Mouse (Mus musculus): ENCODE measurements around the gene Taf1c. TPM values are rescaled to one million over a fixed set of nuclear protein-coding genes. Genes with fewer than 3 reads are reported as not detected.
A peak's percentile ranks its signal among the peaks of the same experiment; 100 is the strongest.

The Taf1c gene
- polyA plus RNA-seq, 1 experiment from 2014 or later = 7.9 TPM

DNA sequence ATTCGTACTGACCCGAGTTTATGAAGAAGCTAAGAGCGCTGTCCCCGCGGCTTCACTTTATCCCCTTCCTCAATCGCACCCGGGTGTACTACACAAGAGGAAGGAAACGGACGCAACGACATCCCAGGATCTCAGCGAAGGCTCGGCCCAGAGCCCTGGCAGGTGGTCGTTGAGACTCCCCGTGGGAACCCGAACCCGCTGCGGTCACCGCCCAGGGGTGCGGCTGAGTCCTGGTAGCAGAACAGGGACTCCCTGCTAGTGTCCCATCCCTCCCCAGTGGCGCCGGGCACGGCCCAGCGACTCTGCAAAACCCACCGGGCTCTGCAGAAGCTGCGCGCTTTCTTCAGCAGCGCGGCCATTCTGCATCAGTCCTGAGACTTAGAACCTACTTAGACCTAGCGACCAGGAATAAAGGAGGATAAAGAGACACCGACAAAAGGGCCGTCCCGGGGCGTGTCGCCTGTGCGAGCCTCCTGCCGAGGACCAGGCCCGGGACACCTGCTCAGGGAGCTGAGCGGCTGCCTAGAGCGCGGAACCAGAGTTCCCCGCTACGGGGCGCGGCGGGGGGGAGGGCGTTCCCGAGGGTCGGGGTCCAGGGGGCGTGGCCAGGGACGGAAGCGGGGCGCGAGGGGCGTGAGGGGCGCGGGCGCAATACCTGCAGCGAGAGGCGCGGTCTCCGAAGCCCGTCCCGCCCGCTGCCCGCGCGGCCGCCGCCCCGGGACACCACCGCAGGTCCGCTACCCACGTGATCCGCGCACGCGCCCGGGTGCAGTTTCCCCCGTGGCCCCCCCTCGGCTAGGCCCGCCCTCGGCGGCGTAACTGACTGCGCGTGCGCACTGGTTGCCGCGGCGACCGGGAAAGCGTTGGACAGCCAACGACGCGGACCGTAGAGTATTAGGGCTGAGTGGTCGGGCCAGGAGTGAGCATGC lies 30.3 kb downstream of the Taf1c start, which contains the start of the genes Hsdl1 and Dnaaf1:
Gene Hsdl1 (minus strand): TSS at position 747 of the 929 bp plus-strand sequence.
Gene Dnaaf1 (plus strand): TSS at position 799 of the 929 bp plus-strand sequence.
- peak within 1 kb of the TSS; percentile 71 for H3K9ac ChIP-seq (ENCODE audit: low read depth, low read length)
- WGBS = under 1% methylated on average over 47 of the region's 97 CpGs
- peak within 1 kb of the TSS; percentile 96 for H3K4me2 ChIP-seq (ENCODE audit: low read depth, low read length)
- H3K36me3 ChIP-seq (ENCODE audit: control insufficient read depth, insufficient read depth, low read length) = no peaks in the 10 kb centered on the region
- DNase-seq (ENCODE audit: low spot score) (peak; percentile 92), ATAC-seq (ENCODE audit: low read depth) (peak; percentile 88)
- peaks cover 9% of the 10 kb centered on the region for H3K27me3 ChIP-seq (replicated peaks; ENCODE audit: control insufficient read depth, insufficient read depth, low read length)
- H3K27ac ChIP-seq (replicated peaks; ENCODE audit: low read depth, low read length) = no peak within 1 kb of the TSS
- peak within 1 kb of the TSS; percentile 79 for H3K4me3 ChIP-seq (ENCODE audit: low read depth, low read length)
- H3K9me3 ChIP-seq (ENCODE audit: control insufficient read depth, low read length) = no peaks in the 10 kb centered on the region
- peaks cover 5% of the 10 kb centered on the region for H3K4me1 ChIP-seq (ENCODE audit: control insufficient read depth, insufficient read depth, low read length)

DNA sequence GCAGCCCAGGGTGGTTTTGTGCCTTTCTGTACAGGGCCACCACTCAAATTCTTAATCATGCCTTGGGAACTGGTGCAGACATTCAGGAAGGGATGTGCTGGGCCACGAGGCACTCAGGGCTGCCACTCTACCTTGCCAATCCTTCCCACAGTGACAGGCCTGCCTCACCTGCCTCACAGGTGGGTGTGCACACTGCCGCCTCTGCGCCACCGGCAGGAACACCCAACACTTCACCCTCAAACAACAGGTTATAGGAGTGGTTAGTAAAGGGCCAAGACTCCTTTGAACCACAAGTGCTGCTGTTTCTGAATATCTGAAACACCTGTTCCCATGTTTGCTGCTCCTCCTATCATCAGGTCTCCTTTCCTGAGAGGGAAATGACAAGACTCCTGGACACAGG lies 32.6 kb downstream of the Taf1c start:
- Histone ChIP-seq H3K4me2 (ENCODE audit: low read depth, low read length) (no peak overlapping the region), H3K9ac (ENCODE audit: low read depth, low read length) (no peak overlapping the region), H3K9me3 (ENCODE audit: control insufficient read depth, low read length) (no peaks in the 10 kb centered on the region), H3K4me1 (ENCODE audit: control insufficient read depth, insufficient read depth, low read length) (peaks cover 5% of the 10 kb centered on the region), H3K27me3 (replicated peaks; ENCODE audit: control insufficient read depth, insufficient read depth, low read length) (peaks cover 9% of the 10 kb centered on the region), H3K36me3 (ENCODE audit: control insufficient read depth, insufficient read depth, low read length) (no peaks in the 10 kb centered on the region), H3K27ac (replicated peaks; ENCODE audit: low read depth, low read length) (no peak overlapping the region), H3K4me3 (ENCODE audit: low read depth, low read length) (no peak overlapping the region)
- DNase-seq (ENCODE audit: low spot score) = no peak
- no peak for ATAC-seq (ENCODE audit: low read depth)
- 90% methylated on average over 2 of the region's 4 CpGs for WGBS

DNA sequence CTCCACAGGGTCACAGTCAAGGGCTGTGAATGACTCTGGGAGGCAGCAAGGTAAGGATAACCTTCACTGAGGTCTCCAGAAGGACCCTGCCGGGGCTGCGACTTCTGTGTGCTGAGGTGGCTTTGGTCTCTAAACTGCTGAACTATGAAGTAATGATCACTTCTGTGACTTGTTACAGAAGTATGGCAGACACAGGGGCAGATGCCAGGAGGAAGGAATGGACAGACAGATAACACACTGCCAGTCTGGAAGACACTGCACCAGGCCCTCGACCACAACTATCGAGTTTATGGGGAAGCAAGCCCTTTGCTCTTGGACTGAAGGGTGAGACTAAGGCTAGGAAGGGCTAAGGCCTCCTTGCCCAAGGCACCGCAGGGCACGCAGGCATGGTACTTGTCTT lies 33.9 kb downstream of the Taf1c start:
- Histone ChIP-seq H3K9me3 (ENCODE audit: control insufficient read depth, low read length) (no peaks in the 10 kb centered on the region), H3K4me1 (ENCODE audit: control insufficient read depth, insufficient read depth, low read length) (peaks cover 5% of the 10 kb centered on the region), H3K4me3 (ENCODE audit: low read depth, low read length) (no peak overlapping the region), H3K36me3 (ENCODE audit: control insufficient read depth, insufficient read depth, low read length) (peaks cover 6% of the 10 kb centered on the region; the same call in 1 of the 2 replicates), H3K27me3 (replicated peaks; ENCODE audit: control insufficient read depth, insufficient read depth, low read length) (peaks cover 5% of the 10 kb centered on the region), H3K4me2 (ENCODE audit: low read depth, low read length) (no peak overlapping the region), H3K9ac (ENCODE audit: low read depth, low read length) (no peak overlapping the region), H3K27ac (replicated peaks; ENCODE audit: low read depth, low read length) (no peak overlapping the region)
- DNase-seq (ENCODE audit: low spot score) (no peak), ATAC-seq (ENCODE audit: low read depth) (no peak)
- WGBS = 81% methylated on average over 6 of the region's 6 CpGs

DNA sequence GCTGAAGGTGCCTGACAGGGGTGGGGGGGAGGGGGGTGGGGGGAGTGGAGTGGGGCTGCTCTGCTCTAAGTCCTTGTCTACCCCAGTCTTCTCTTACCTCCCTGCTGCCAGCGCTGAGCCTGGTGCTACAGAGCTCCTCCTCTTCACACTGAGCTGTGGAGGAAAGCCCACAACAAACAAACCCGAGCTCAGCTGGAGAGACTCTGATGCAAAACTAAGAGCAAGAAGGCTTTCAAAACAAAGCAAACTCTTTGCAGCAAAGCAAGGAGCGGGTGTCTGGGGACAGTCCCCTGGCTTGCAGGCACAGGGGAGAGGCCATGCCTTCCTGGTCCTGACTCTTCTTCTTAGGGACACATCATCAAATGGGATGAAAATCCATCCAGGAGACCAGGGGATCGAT lies 35.1 kb downstream of the Taf1c start:
- peaks cover 5% of the 10 kb centered on the region for H3K4me1 ChIP-seq (ENCODE audit: control insufficient read depth, insufficient read depth, low read length)
- H3K27ac ChIP-seq (replicated peaks; ENCODE audit: low read depth, low read length) = no peak overlapping the region
- DNase-seq (ENCODE audit: low spot score) (no peak), ATAC-seq (ENCODE audit: low read depth) (no peak)
- H3K9ac ChIP-seq (ENCODE audit: low read depth, low read length) = no peak overlapping the region
- no peaks in the 10 kb centered on the region for H3K27me3 ChIP-seq (replicated peaks; ENCODE audit: control insufficient read depth, insufficient read depth, low read length)
- H3K4me3 ChIP-seq (ENCODE audit: low read depth, low read length) = no peak overlapping the region
- WGBS = 46% methylated on average over 4 of the region's 4 CpGs
- H3K9me3 ChIP-seq (ENCODE audit: control insufficient read depth, low read length) = no peaks in the 10 kb centered on the region
- H3K36me3 ChIP-seq (ENCODE audit: control insufficient read depth, insufficient read depth, low read length) = peaks cover 18% of the 10 kb centered on the region
- H3K4me2 ChIP-seq (ENCODE audit: low read depth, low read length) = no peak overlapping the region

DNA sequence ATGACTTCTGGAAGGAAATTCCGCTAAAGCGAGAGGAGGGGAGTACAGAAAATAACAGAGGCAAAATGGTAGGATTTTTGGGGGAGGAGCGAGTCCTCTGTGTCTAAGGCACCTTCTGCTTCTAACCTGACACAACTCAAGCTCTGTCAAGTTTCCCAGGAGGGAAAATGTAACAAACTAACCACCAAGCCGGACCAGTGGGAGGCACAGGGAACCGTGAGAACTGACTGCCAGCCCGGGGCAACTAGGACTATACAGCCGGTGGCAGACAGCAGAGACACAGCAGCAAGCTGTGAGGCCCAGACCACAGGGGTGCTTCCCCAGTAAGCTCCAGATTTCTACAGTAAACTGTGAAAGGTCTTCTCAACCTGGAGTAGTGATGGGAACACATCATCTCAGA lies 36.1 kb downstream of the Taf1c start:
- H3K4me3 ChIP-seq (ENCODE audit: low read depth, low read length) = no peak overlapping the region
- no peak for ATAC-seq (ENCODE audit: low read depth)
- H3K4me1 ChIP-seq (ENCODE audit: control insufficient read depth, insufficient read depth, low read length) = peaks cover under 1% of the 10 kb centered on the region
- H3K4me2 ChIP-seq (ENCODE audit: low read depth, low read length) = no peak overlapping the region
- H3K36me3 ChIP-seq (ENCODE audit: control insufficient read depth, insufficient read depth, low read length) = peaks cover 25% of the 10 kb centered on the region
- 52% methylated on average over 7 of the region's 7 CpGs for WGBS
- H3K9ac ChIP-seq (ENCODE audit: low read depth, low read length) = no peak overlapping the region
- no peak overlapping the region for H3K27ac ChIP-seq (replicated peaks; ENCODE audit: low read depth, low read length)
- DNase-seq (ENCODE audit: low spot score) = no peak
- H3K9me3 ChIP-seq (ENCODE audit: control insufficient read depth, low read length) = no peaks in the 10 kb centered on the region
- H3K27me3 ChIP-seq (replicated peaks; ENCODE audit: control insufficient read depth, insufficient read depth, low read length) = no peaks in the 10 kb centered on the region

DNA sequence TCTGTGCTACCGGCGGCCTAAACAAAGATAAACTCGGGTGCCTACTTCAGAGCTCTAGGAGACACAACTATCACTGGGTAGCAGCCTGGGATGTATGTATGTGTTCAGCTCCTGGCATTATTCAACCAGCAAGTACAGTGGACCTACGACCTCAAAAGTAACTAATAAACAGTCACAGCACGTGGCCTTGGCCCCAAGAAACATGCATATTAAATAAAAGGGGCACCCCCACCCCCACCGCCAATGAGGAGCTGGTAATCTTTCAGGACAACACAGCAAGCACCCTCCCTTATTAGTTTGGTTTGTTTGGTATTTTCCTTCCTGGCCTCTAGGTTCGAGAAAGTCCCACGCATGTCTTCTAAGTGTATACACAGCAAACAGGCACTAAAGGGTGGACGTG lies 36.8 kb downstream of the Taf1c start:
- Histone ChIP-seq H3K4me3 (ENCODE audit: low read depth, low read length) (no peak overlapping the region), H3K9ac (ENCODE audit: low read depth, low read length) (no peak overlapping the region), H3K27me3 (replicated peaks; ENCODE audit: control insufficient read depth, insufficient read depth, low read length) (no peaks in the 10 kb centered on the region), H3K36me3 (ENCODE audit: control insufficient read depth, insufficient read depth, low read length) (peaks cover 32% of the 10 kb centered on the region), H3K27ac (replicated peaks; ENCODE audit: low read depth, low read length) (no peak overlapping the region), H3K9me3 (ENCODE audit: control insufficient read depth, low read length) (no peaks in the 10 kb centered on the region), H3K4me1 (ENCODE audit: control insufficient read depth, insufficient read depth, low read length) (no peaks in the 10 kb centered on the region), H3K4me2 (ENCODE audit: low read depth, low read length) (no peak overlapping the region)
- ATAC-seq (ENCODE audit: low read depth) (no peak), DNase-seq (ENCODE audit: low spot score) (no peak)
- 87% methylated on average over 9 of the region's 9 CpGs for WGBS

DNA sequence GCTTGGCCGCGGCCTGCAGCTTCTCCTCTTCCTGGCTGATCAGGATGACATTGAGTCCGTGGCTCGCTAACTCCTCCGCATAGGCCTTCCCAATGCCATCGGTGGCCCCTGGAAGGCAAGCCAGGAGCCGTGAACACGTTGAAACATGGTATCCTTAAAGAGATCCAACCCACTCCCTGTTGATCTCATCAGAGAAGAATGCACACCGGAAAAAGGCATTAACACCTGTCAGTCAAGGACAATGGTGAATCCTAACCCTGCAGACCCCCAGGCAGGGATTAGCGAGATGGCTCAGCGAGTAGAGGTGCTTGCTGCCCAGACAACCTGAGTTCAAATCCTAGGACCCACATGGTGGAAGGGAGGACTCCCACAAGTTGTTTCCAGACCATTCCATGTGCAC lies 38.7 kb downstream of the Taf1c start:
- Histone ChIP-seq H3K9ac (ENCODE audit: low read depth, low read length) (no peak overlapping the region), H3K4me1 (ENCODE audit: control insufficient read depth, insufficient read depth, low read length) (no peaks in the 10 kb centered on the region), H3K36me3 (ENCODE audit: control insufficient read depth, insufficient read depth, low read length) (peaks cover 47% of the 10 kb centered on the region), H3K27me3 (replicated peaks; ENCODE audit: control insufficient read depth, insufficient read depth, low read length) (no peaks in the 10 kb centered on the region), H3K9me3 (ENCODE audit: control insufficient read depth, low read length) (no peaks in the 10 kb centered on the region), H3K27ac (replicated peaks; ENCODE audit: low read depth, low read length) (no peak overlapping the region), H3K4me2 (ENCODE audit: low read depth, low read length) (no peak overlapping the region), H3K4me3 (ENCODE audit: low read depth, low read length) (no peak overlapping the region)
- WGBS = 79% methylated on average over 11 of the region's 11 CpGs
- ATAC-seq (ENCODE audit: low read depth) (no peak), DNase-seq (ENCODE audit: low spot score) (no peak)

DNA sequence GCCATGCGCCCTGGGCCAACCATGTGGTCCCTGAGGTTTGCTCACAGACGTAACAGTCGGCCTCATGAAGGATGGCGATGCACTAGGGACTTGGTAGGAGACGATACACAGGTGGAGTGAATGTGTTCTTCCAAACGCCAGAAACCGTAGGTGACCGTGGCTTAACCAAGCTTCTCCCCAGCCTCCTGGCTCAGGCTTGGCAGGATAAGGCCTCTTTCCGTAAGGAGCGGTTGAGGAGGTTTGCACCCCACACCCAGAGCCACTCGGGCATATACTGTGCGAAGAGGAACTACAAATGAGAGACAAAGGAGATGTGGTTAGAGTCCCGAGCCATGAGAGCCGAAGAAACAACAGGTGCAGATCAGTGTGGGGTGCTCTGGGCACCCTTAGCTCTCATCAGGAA lies 41.2 kb downstream of the Taf1c start:
- 92% methylated on average over 14 of the region's 14 CpGs for WGBS
- peaks cover 47% of the 10 kb centered on the region for H3K36me3 ChIP-seq (ENCODE audit: control insufficient read depth, insufficient read depth, low read length)
- no peak for DNase-seq (ENCODE audit: low spot score)
- no peak for ATAC-seq (ENCODE audit: low read depth)
- H3K4me2 ChIP-seq (ENCODE audit: low read depth, low read length) = no peak overlapping the region
- H3K27ac ChIP-seq (replicated peaks; ENCODE audit: low read depth, low read length) = no peak overlapping the region
- H3K27me3 ChIP-seq (replicated peaks; ENCODE audit: control insufficient read depth, insufficient read depth, low read length) = no peaks in the 10 kb centered on the region
- no peak overlapping the region for H3K9ac ChIP-seq (ENCODE audit: low read depth, low read length)
- H3K4me1 ChIP-seq (ENCODE audit: control insufficient read depth, insufficient read depth, low read length) = peaks cover 5% of the 10 kb centered on the region; the same call in 1 of the 2 replicates
- no peak overlapping the region for H3K4me3 ChIP-seq (ENCODE audit: low read depth, low read length)
- no peaks in the 10 kb centered on the region for H3K9me3 ChIP-seq (ENCODE audit: control insufficient read depth, low read length)

DNA sequence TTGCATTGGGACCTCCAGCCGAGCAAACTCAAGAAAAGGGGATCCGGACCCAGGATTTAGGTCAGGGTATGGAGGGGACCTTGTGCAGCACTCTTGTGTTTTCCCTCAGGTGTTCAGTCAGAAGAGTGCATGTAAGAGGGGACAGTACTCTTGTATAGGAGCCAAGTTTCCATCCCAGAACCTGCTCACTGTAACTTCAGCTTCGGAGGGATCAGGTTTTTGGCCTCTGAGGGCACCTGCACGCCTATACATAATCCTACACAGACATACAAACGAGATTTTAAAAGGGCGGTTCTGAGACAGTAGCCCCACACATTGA lies 45.7 kb downstream of the Taf1c start:
- no peak for ATAC-seq (ENCODE audit: low read depth)
- H3K4me3 ChIP-seq (ENCODE audit: low read depth, low read length) = no peak overlapping the region
- no peak for DNase-seq (ENCODE audit: low spot score)
- peaks cover 26% of the 10 kb centered on the region for H3K36me3 ChIP-seq (ENCODE audit: control insufficient read depth, insufficient read depth, low read length)
- WGBS = 91% methylated on average over 6 of the region's 6 CpGs
- no peaks in the 10 kb centered on the region for H3K9me3 ChIP-seq (ENCODE audit: control insufficient read depth, low read length)
- peak overlapping the region; percentile 53; the same call in 1 of the 2 replicates for H3K27ac ChIP-seq (replicated peaks; ENCODE audit: low read depth, low read length)
- H3K4me1 ChIP-seq (ENCODE audit: control insufficient read depth, insufficient read depth, low read length) = peaks cover 17% of the 10 kb centered on the region
- peak overlapping the region; percentile 70; the same call in 1 of the 2 replicates for H3K9ac ChIP-seq (ENCODE audit: low read depth, low read length)
- H3K4me2 ChIP-seq (ENCODE audit: low read depth, low read length) = peak overlapping the region; percentile 64
- H3K27me3 ChIP-seq (replicated peaks; ENCODE audit: control insufficient read depth, insufficient read depth, low read length) = no peaks in the 10 kb centered on the region
